Mouse (Mus musculus) kidney, adult 8-10 months (tissue): ENCODE results near the gene Btbd35f21.
"Not testable (repeated sequence)": the region's sequence is repeated elsewhere in the genome, so short reads cannot be mapped to it uniquely, and the experiment has no call there.

Source experiments
- DNase-seq, 2 experiments: peaks; one replicate each; pipeline ENCODE4 v3.0.0; 2022

Gene Btbd35f21

GRCm38 (mm10) chrX:32725809-32726208, at the start of gene Btbd35f21:
TSS of gene Btbd35f21 (plus strand) at chrX:32726109.
- not testable (repeated sequence) for DNase-seq
